In genomic region chr4:132621287-132622068, GRCm38 (mm10) we compare ENCODE assay signal across 19 mouse cellular contexts. TPM values are rescaled to one million over a fixed set of nuclear protein-coding genes. Genes with fewer than 3 reads are reported as not detected.
DNase-seq lines count a peak whose midpoint lies in the region; ATAC-seq and TF ChIP-seq lines count a peak whose summit lies in the region.
"Had no signal": no experiment of that assay in that cellular context is flagged by ENCODE, and none has a peak within 500 bp of the region (broad histone marks: within the 10 kb centered on the region; RNA-seq: fewer than 3 reads in every experiment).

No protein-coding gene starts in this region.

- H3K36me3 ChIP-seq in spleen, adult 2 months (ENCODE audit: control insufficient read depth, insufficient read depth, low read length), result no peaks in the 10 kb centered on the region
- no peaks in the 10 kb centered on the region for H3K36me3 ChIP-seq in liver, embryonic 13.5 days
- H3K36me3 ChIP-seq in splenic B cell, adult 2 months (ENCODE audit: control insufficient read depth, insufficient read depth, low read length, poor library complexity, severe bottlenecking), result no peaks in the 10 kb centered on the region
- H3K36me3 ChIP-seq: embryonic facial prominence, embryonic 12.5 days; heart, embryonic 15.5 days; hindbrain, embryonic 13.5 days; neural tube, embryonic 12.5 days; stomach, embryonic 15.5 days had no signal

- no peak overlapping the region for H3K9ac ChIP-seq in liver, embryonic 13.5 days
- H3K9ac ChIP-seq: embryonic facial prominence, embryonic 12.5 days; heart, embryonic 15.5 days; hindbrain, embryonic 13.5 days; neural tube, embryonic 12.5 days; stomach, embryonic 15.5 days had no signal

- no peak for ATAC-seq in liver, embryonic 13.5 days (ENCODE audit: low read depth)

- no peaks in the 10 kb centered on the region for H3K27me3 ChIP-seq in spleen, adult 2 months (ENCODE audit: control insufficient read depth, insufficient read depth, low read length)
- 0 out of 2 replicates have a peak, but pooled peaks cover 3% of the 10 kb centered on the region for H3K27me3 ChIP-seq in liver, embryonic 13.5 days
- no peaks in the 10 kb centered on the region for H3K27me3 ChIP-seq in splenic B cell, adult 2 months (ENCODE audit: control insufficient read depth, insufficient read depth, low read length, poor library complexity, severe bottlenecking)
- H3K27me3 ChIP-seq: embryonic facial prominence, embryonic 12.5 days; heart, embryonic 15.5 days; hindbrain, embryonic 13.5 days; neural tube, embryonic 12.5 days; stomach, embryonic 15.5 days had no signal

- no peak for TF ChIP-seq POLR2A in spleen, adult 2 months (IDR thresholded peaks at IDR 0.05; ENCODE audit: low read depth, low read length)

- TF ChIP-seq CTCF in spleen, adult 2 months (IDR thresholded peaks at IDR 0.05; ENCODE audit: extremely low read depth, insufficient read depth, insufficient read length, insufficient replicate concordance), result no peak

- H3K4me3 ChIP-seq in spleen, adult 2 months (ENCODE audit: extremely low read depth, insufficient read depth, insufficient read length), result no peak overlapping the region
- no peak overlapping the region for H3K4me3 ChIP-seq in liver, embryonic 13.5 days (replicated peaks)
- H3K4me3 ChIP-seq: embryonic facial prominence, embryonic 12.5 days; heart, embryonic 15.5 days; hindbrain, embryonic 13.5 days; neural tube, embryonic 12.5 days; stomach, embryonic 15.5 days had no signal

- intact Hi-C loops in gastrocnemius, postnatal 14 days (cut with DNase I; ENCODE audit: low total_unique reads), result no loop called here

- peaks cover 7% of the 10 kb centered on the region for H3K4me1 ChIP-seq in spleen, adult 2 months (ENCODE audit: control insufficient read depth, insufficient read depth, insufficient read length)
- H3K4me1 ChIP-seq in liver, embryonic 13.5 days (replicated peaks), result peaks cover 42% of the 10 kb centered on the region
- H3K4me1 ChIP-seq: embryonic facial prominence, embryonic 12.5 days; heart, embryonic 15.5 days; hindbrain, embryonic 13.5 days; neural tube, embryonic 12.5 days; stomach, embryonic 15.5 days had no signal

- WGBS in spleen, adult 2 months, result 48% methylated on average over 7 of the region's 7 CpGs
- WGBS in liver, embryonic 13.5 days (ENCODE audit: insufficient replicate concordance), result 60% methylated on average over 7 of the region's 7 CpGs

- H3K4me2 ChIP-seq in liver, embryonic 13.5 days, result no peak overlapping the region
- H3K4me2 ChIP-seq: embryonic facial prominence, embryonic 12.5 days; heart, embryonic 15.5 days; hindbrain, embryonic 13.5 days; neural tube, embryonic 12.5 days; stomach, embryonic 15.5 days had no signal

- H3K9me3 ChIP-seq in liver, embryonic 13.5 days (replicated peaks), result peaks cover 3% of the 10 kb centered on the region; the same call in 1 of the 2 replicates
- H3K9me3 ChIP-seq: embryonic facial prominence, embryonic 12.5 days; heart, embryonic 15.5 days; hindbrain, embryonic 13.5 days; neural tube, embryonic 12.5 days; stomach, embryonic 15.5 days had no signal

- peak overlapping the region; percentile 24; the same call in 1 of the 2 replicates for H3K27ac ChIP-seq in spleen, adult 2 months (ENCODE audit: insufficient read depth, low read length)
- H3K27ac ChIP-seq in liver, embryonic 13.5 days, result peak overlapping the region; percentile 95
- H3K27ac ChIP-seq: embryonic facial prominence, embryonic 12.5 days; heart, embryonic 15.5 days; hindbrain, embryonic 13.5 days; neural tube, embryonic 12.5 days; stomach, embryonic 15.5 days had no signal

- DNase-seq in spleen, adult 2 months (ENCODE audit: low read depth in 1 of 2, low spot score in 2 of 2), result no peak
- DNase-seq in spleen, adult 12 weeks (ENCODE audit: low spot score), result no peak
- DNase-seq in ZHBTc4 (ENCODE audit: low read depth, low spot score), result peak; percentile 84
- no peak for DNase-seq in liver, embryonic 13.5 days
- peak; percentile 72 for DNase-seq in splenic B cell, adult 2 months (ENCODE audit: low read depth, low spot score)
- DNase-seq in testis, postnatal 10 days (ENCODE audit: low spot score), result no peak
- DNase-seq in gastrocnemius, postnatal 14 days, result no peak
- DNase-seq in frontal cortex, postnatal 10 days (ENCODE audit: low spot score in 2 of 2), result no peak
- DNase-seq: adrenal gland, postnatal 25 days; heart, adult 18-20 months; kidney, adult 11 months; kidney, postnatal 10 days; left cerebral cortex, postnatal 4 days; thymus, postnatal 25 days had no signal

RNA-seq across cellular contexts. Expression of gene Eya3, which starts 17.3 kb away (rescaled TPM):
- polyA plus RNA-seq in spleen, adult 2 months (2012; rRNA removed), result 21.3 and 22.0 TPM in 2 replicates
- 15.0 and 20.9 TPM in 2 replicates for polyA plus RNA-seq in liver, embryonic 13.5 days (2015; fragmentation: Nextera tagmentation; extraction: Ambion mirVana)
- 10 to 100 TPM; 14.2 to 14.3 TPM for total RNA-seq in gastrocnemius, postnatal 14 days (2021)

RNA-seq across cellular contexts. Expression of gene Ptafr, which starts 57.6 kb away (rescaled TPM):
- polyA plus RNA-seq in spleen, adult 2 months (2012; rRNA removed), result 10.5 and 10.6 TPM in 2 replicates
- 0.67 and 0.68 TPM in 2 replicates for polyA plus RNA-seq in liver, embryonic 13.5 days (2015; fragmentation: Nextera tagmentation; extraction: Ambion mirVana)
- total RNA-seq in gastrocnemius, postnatal 14 days (2021), result 1 to 10 TPM in 1 of 2 experiments, under 1 TPM in 1; 0.91 to 1.6 TPM

Comparison
In these comparisons a context has a peak if more than half of its experiments do, and no peak if none do; other contexts are left out.
1. DNase-seq: peak in ZHBTc4 (single experiment) and splenic B cell, adult 2 months (single experiment); none in spleen, adult 2 months (0 of 2), spleen, adult 12 weeks (single experiment), liver, embryonic 13.5 days (single experiment), testis, postnatal 10 days (single experiment), gastrocnemius, postnatal 14 days (single experiment) and frontal cortex, postnatal 10 days (0 of 2).